Mouse (Mus musculus): ENCODE measurements around the gene Adamtsl1.

GRCm38 (mm10) chr4:86326003-86326402 lies 812.0 kb downstream of the Adamtsl1 start:
- TF ChIP-seq POLR2A (IDR thresholded peaks at IDR 0.05; ENCODE audit: borderline replicate concordance, extremely low read depth, insufficient read depth, insufficient read length, poor library complexity, severe bottlenecking) (no peak), CTCF (IDR thresholded peaks at IDR 0.05; ENCODE audit: borderline replicate concordance, extremely low read depth, insufficient read depth, insufficient read length) (no peak)

Data from brain, embryonic 14.5 days (tissue).